Mouse (Mus musculus) stomach, embryonic 15.5 days (tissue): ENCODE measurements around the gene Ankrd40. TPM values are rescaled to one million over a fixed set of nuclear protein-coding genes. Genes with fewer than 3 reads are reported as not detected.

Experiments
- ATAC-seq: fragments of 200-750 bp; cut with Nextera tagmentation; 2 replicates; pipeline ENCODE4 v1.8.0; 2017; ENCODE audit warnings: low read depth, moderate number of reproducible peaks, moderate TSS enrichment; ENCODE audit not compliant: insufficient read depth, low FRiP score
- H3K27ac ChIP-seq: fragments of 300-500 bp; sonication (generic); 2 replicates; pipeline ENCODE4 v1.5.1; 2015; ENCODE audit warnings: mild to moderate bottlenecking, inconsistent platforms
- H3K27me3 ChIP-seq: fragments of 300-500 bp; sonication (generic); replicated peaks from 2 replicates; pipeline ENCODE4 v1.6.1; 2015; ENCODE audit warnings: inconsistent platforms
- H3K36me3 ChIP-seq: fragments of 300-500 bp; sonication (generic); 2 replicates; pipeline ENCODE4 v1.6.1; 2015; ENCODE audit warnings: inconsistent platforms
- H3K4me1 ChIP-seq: fragments of 300-500 bp; sonication (generic); 2 replicates; pipeline ENCODE4 v1.6.1; 2015; ENCODE audit warnings: inconsistent platforms
- H3K4me2 ChIP-seq: fragments of 300-500 bp; sonication (generic); 2 replicates; pipeline ENCODE4 v1.6.1; 2015; ENCODE audit warnings: mild to moderate bottlenecking, inconsistent platforms
- H3K4me3 ChIP-seq: fragments of 300-500 bp; sonication (generic); replicated peaks from 2 replicates; pipeline ENCODE4 v1.5.1; 2015; ENCODE audit warnings: inconsistent platforms
- H3K9ac ChIP-seq: fragments of 300-500 bp; sonication (generic); 2 replicates; pipeline ENCODE4 v1.6.1; 2015; ENCODE audit warnings: inconsistent platforms
- H3K9me3 ChIP-seq: fragments of 300-500 bp; sonication (generic); 2 replicates; pipeline ENCODE4 v1.6.1; 2016; ENCODE audit warnings: inconsistent platforms
- WGBS: fragments of 180-500 bp; shearing (Covaris S2); methylation state at CpG from one replicate; pipeline ENCODE4 v1.1.7; 2015; 5-methylcytosine and 5-hydroxymethylcytosine counted together
- polyA plus RNA-seq: library from polyadenylated mRNA; unstranded; fragments of >200 nt; fragmentation: Nextera tagmentation; extraction: Ambion mirVana; gene quantifications from 2 replicates; pipeline ENCODE4 v1.2.1, GENCODE M21; 2015

Ankrd40 gene
- polyA plus RNA-seq, 1 experiment from 2014 or later: 27.3 TPM

- no peak overlapping the region for H3K27ac ChIP-seq
- no peaks in the 10 kb centered on the region for H3K27me3 ChIP-seq
- 91% methylated on average over 14 of the region's 14 CpGs for WGBS
- H3K36me3 ChIP-seq: no peaks in the 10 kb centered on the region
- H3K9me3 ChIP-seq: no peaks in the 10 kb centered on the region
- no peaks in the 10 kb centered on the region; the same call in 1 of the 2 replicates for H3K4me1 ChIP-seq
- no peak overlapping the region for H3K4me2 ChIP-seq
- H3K4me3 ChIP-seq: no peak overlapping the region
- ATAC-seq: no peak
- H3K9ac ChIP-seq: no peak overlapping the region
These were observed 33.5 kb downstream of the Ankrd40 start for GRCm38 (mm10) chr11:94361166-94361870.

GRCm38 (mm10) chr11:94362101-94362500 lies 34.3 kb downstream of the Ankrd40 start:
- H3K36me3 ChIP-seq: no peaks in the 10 kb centered on the region
- no peak overlapping the region for H3K4me3 ChIP-seq
- H3K4me2 ChIP-seq: no peak overlapping the region
- H3K27ac ChIP-seq: no peak overlapping the region
- WGBS: 88% methylated on average over 5 of the region's 5 CpGs
- H3K9me3 ChIP-seq: no peaks in the 10 kb centered on the region
- H3K9ac ChIP-seq: no peak overlapping the region
- ATAC-seq: no peak
- H3K27me3 ChIP-seq: no peaks in the 10 kb centered on the region
- no peaks in the 10 kb centered on the region; the same call in 1 of the 2 replicates for H3K4me1 ChIP-seq

- WGBS: 66% methylated on average over 7 of the region's 7 CpGs
- H3K9me3 ChIP-seq: no peaks in the 10 kb centered on the region
These were observed 35.9 kb downstream of the Ankrd40 start for GRCm38 (mm10) chr11:94363690-94364089.

GRCm38 (mm10) chr11:94365340-94365739 lies 37.5 kb downstream of the Ankrd40 start:
- Histone ChIP-seq H3K4me3 (no peak overlapping the region), H3K4me1 (no peaks in the 10 kb centered on the region; the same call in 1 of the 2 replicates), H3K4me2 (no peak overlapping the region), H3K27me3 (no peaks in the 10 kb centered on the region), H3K9me3 (no peaks in the 10 kb centered on the region), H3K9ac (no peak overlapping the region), H3K36me3 (no peaks in the 10 kb centered on the region), H3K27ac (no peak overlapping the region)
- 31% methylated on average over 3 of the region's 3 CpGs for WGBS
- ATAC-seq: no peak; the same call in 1 of the 2 replicates

More at GRCm38 (mm10) chr11:94363690-94364089, 35.9 kb downstream of the Ankrd40 start:
- Histone ChIP-seq H3K36me3 (no peaks in the 10 kb centered on the region), H3K27ac (peak overlapping the region; percentile 3; the same call in 1 of the 2 replicates), H3K4me2 (no peak overlapping the region), H3K4me3 (no peak overlapping the region), H3K4me1 (no peaks in the 10 kb centered on the region; the same call in 1 of the 2 replicates), H3K27me3 (no peaks in the 10 kb centered on the region), H3K9ac (no peak overlapping the region)
- ATAC-seq: no peak

GRCm38 (mm10) chr11:94369981-94370380 lies 42.2 kb downstream of the Ankrd40 start:
- no peak for ATAC-seq
- no peaks in the 10 kb centered on the region for H3K9me3 ChIP-seq
- H3K27ac ChIP-seq: no peak overlapping the region
- H3K36me3 ChIP-seq: no peaks in the 10 kb centered on the region
- H3K4me1 ChIP-seq: peaks cover 7% of the 10 kb centered on the region
- H3K27me3 ChIP-seq: no peaks in the 10 kb centered on the region
- 73% methylated on average over 6 of the region's 6 CpGs for WGBS
- H3K9ac ChIP-seq: no peak overlapping the region
- H3K4me3 ChIP-seq: no peak overlapping the region
- no peak overlapping the region for H3K4me2 ChIP-seq

GRCm38 (mm10) chr11:94370809-94371208 lies 43.0 kb downstream of the Ankrd40 start:
- H3K27me3 ChIP-seq: no peaks in the 10 kb centered on the region
- peaks cover 7% of the 10 kb centered on the region; the same call in 1 of the 2 replicates for H3K4me1 ChIP-seq
- H3K36me3 ChIP-seq: no peaks in the 10 kb centered on the region
- H3K27ac ChIP-seq: peak overlapping the region; percentile 44; the same call in 1 of the 2 replicates
- H3K9me3 ChIP-seq: no peaks in the 10 kb centered on the region
- H3K9ac ChIP-seq: no peak overlapping the region
- no peak overlapping the region for H3K4me2 ChIP-seq
- no peak overlapping the region for H3K4me3 ChIP-seq
- ATAC-seq: peak; percentile 81
- WGBS: 12% methylated on average over 5 of the region's 5 CpGs

GRCm38 (mm10) chr11:94374276-94374948 lies 46.6 kb downstream of the Ankrd40 start:
- 77% methylated on average over 13 of the region's 13 CpGs for WGBS
- no peak for ATAC-seq
- peaks cover 7% of the 10 kb centered on the region; the same call in 1 of the 2 replicates for H3K4me1 ChIP-seq

GRCm38 (mm10) chr11:94379061-94379460 lies 51.3 kb downstream of the Ankrd40 start:
- Histone ChIP-seq H3K27me3 (no peaks in the 10 kb centered on the region), H3K9ac (no peak overlapping the region), H3K4me1 (no peaks in the 10 kb centered on the region), H3K9me3 (no peaks in the 10 kb centered on the region), H3K36me3 (no peaks in the 10 kb centered on the region), H3K4me2 (no peak overlapping the region), H3K4me3 (no peak overlapping the region), H3K27ac (no peak overlapping the region)
- WGBS: 34% methylated on average over 2 of the region's 2 CpGs
- ATAC-seq: no peak

More at GRCm38 (mm10) chr11:94374276-94374948, 46.6 kb downstream of the Ankrd40 start:
- H3K9me3 ChIP-seq: no peaks in the 10 kb centered on the region
- H3K9ac ChIP-seq: no peak overlapping the region
- H3K27ac ChIP-seq: no peak overlapping the region
- H3K4me2 ChIP-seq: no peak overlapping the region
- H3K4me3 ChIP-seq: no peak overlapping the region
- H3K27me3 ChIP-seq: no peaks in the 10 kb centered on the region
- no peaks in the 10 kb centered on the region for H3K36me3 ChIP-seq

GRCm38 (mm10) chr11:94379736-94380135 lies 51.9 kb downstream of the Ankrd40 start:
- H3K4me2 ChIP-seq: no peak overlapping the region
- H3K36me3 ChIP-seq: no peaks in the 10 kb centered on the region
- no peaks in the 10 kb centered on the region for H3K27me3 ChIP-seq
- H3K4me1 ChIP-seq: no peaks in the 10 kb centered on the region
- H3K27ac ChIP-seq: no peak overlapping the region
- ATAC-seq: no peak
- no peaks in the 10 kb centered on the region for H3K9me3 ChIP-seq
- 66% methylated on average over 8 of the region's 8 CpGs for WGBS
- no peak overlapping the region for H3K9ac ChIP-seq
- no peak overlapping the region for H3K4me3 ChIP-seq

- 11% methylated on average over 12 of the region's 12 CpGs for WGBS
- no peaks in the 10 kb centered on the region for H3K27me3 ChIP-seq
- peak overlapping the region; percentile 44 for H3K27ac ChIP-seq
- peaks cover 23% of the 10 kb centered on the region for H3K4me1 ChIP-seq
- H3K4me3 ChIP-seq: 0 out of 2 replicates have a peak overlapping the region, but pooled peaks have one; percentile 9
- no peak overlapping the region for H3K9ac ChIP-seq
- ATAC-seq: peak; percentile 66
- no peaks in the 10 kb centered on the region for H3K9me3 ChIP-seq
- H3K36me3 ChIP-seq: no peaks in the 10 kb centered on the region
- peak overlapping the region; percentile 38 for H3K4me2 ChIP-seq
These were observed 58.4 kb downstream of the Ankrd40 start for GRCm38 (mm10) chr11:94385977-94386771.

- no peak overlapping the region for H3K4me2 ChIP-seq
- H3K9me3 ChIP-seq: no peaks in the 10 kb centered on the region
- no peak overlapping the region for H3K9ac ChIP-seq
- no peak for ATAC-seq
- H3K27me3 ChIP-seq: no peaks in the 10 kb centered on the region
- peaks cover 27% of the 10 kb centered on the region for H3K4me1 ChIP-seq
- no peak overlapping the region for H3K27ac ChIP-seq
- no peaks in the 10 kb centered on the region for H3K36me3 ChIP-seq
- H3K4me3 ChIP-seq: no peak overlapping the region
- 63% methylated on average over 4 of the region's 4 CpGs for WGBS
These were observed 60.0 kb downstream of the Ankrd40 start for GRCm38 (mm10) chr11:94387756-94388155.
